Mouse (Mus musculus) neural tube, embryonic 14.5 days (tissue): ENCODE results near the gene Dennd1a. TPM values are rescaled to one million over a fixed set of nuclear protein-coding genes. Genes with fewer than 3 reads are reported as not detected.

ENCODE experiments used
- ATAC-seq: fragments of 200-750 bp; cut with Nextera tagmentation; 2 replicates; pipeline ENCODE4 v1.8.0; 2017; ENCODE audit warnings: low read depth, mild to moderate bottlenecking, moderate TSS enrichment, moderate library complexity
- H3K27ac ChIP-seq: fragments of 300-500 bp; sonication (generic); 2 replicates; pipeline ENCODE4 v1.5.1; 2014; ENCODE audit warnings: low read depth, mild to moderate bottlenecking, control low read depth, low read length, moderate library complexity, mixed read lengths
- H3K27me3 ChIP-seq: fragments of 300-500 bp; sonication (generic); 2 replicates; pipeline ENCODE4 v1.6.1; 2014; ENCODE audit warnings: low read length; ENCODE audit not compliant: control insufficient read depth, insufficient read depth
- H3K36me3 ChIP-seq: fragments of 300-500 bp; sonication (generic); 2 replicates; pipeline ENCODE4 v1.6.1; 2014; ENCODE audit warnings: low read length, mixed read lengths; ENCODE audit not compliant: control insufficient read depth, insufficient read depth
- H3K4me1 ChIP-seq: fragments of 300-500 bp; sonication (generic); 2 replicates; pipeline ENCODE4 v1.6.1; 2014; ENCODE audit warnings: low read length; ENCODE audit not compliant: control insufficient read depth, insufficient read depth
- H3K4me2 ChIP-seq: fragments of 300-500 bp; sonication (generic); 2 replicates; pipeline ENCODE4 v1.6.1; 2014; ENCODE audit warnings: mild to moderate bottlenecking, low read depth, low read length, control low read depth
- H3K4me3 ChIP-seq: fragments of 300-500 bp; sonication (generic); 2 replicates; pipeline ENCODE4 v1.5.1; 2014; ENCODE audit warnings: low read depth, low read length, control low read depth, mixed read lengths
- H3K9ac ChIP-seq: fragments of 300-500 bp; sonication (generic); replicated peaks from 2 replicates; pipeline ENCODE4 v1.6.1; 2014; ENCODE audit warnings: low read depth, mild to moderate bottlenecking, control low read depth, low read length, mixed read lengths
- H3K9me3 ChIP-seq: fragments of 300-500 bp; sonication (generic); 2 replicates; pipeline ENCODE4 v1.6.1; 2016; ENCODE audit warnings: low read length; ENCODE audit not compliant: control insufficient read depth
- WGBS: fragments of 180-500 bp; shearing (Covaris S2); extraction: QIAGEN DNeasy Blood & Tissue Kit; methylation state at CpG from one replicate; pipeline ENCODE4 v1.1.7; 2014; 5-methylcytosine and 5-hydroxymethylcytosine counted together
- polyA plus RNA-seq: library from polyadenylated mRNA; unstranded; fragments of >200 nt; fragmentation: Nextera tagmentation; extraction: Ambion mirVana; gene quantifications from 2 replicates; pipeline ENCODE4 v1.2.1, GENCODE M21; 2014

Gene Dennd1a
- polyA plus RNA-seq, 1 experiment from 2014 or later, result 17.8 TPM

- H3K4me3 ChIP-seq, result no peak overlapping the region
- no peak; the same call in 1 of the 2 replicates for ATAC-seq
- H3K27me3 ChIP-seq, result no peaks in the 10 kb centered on the region
- WGBS, result 69% methylated on average over 4 of the region's 4 CpGs
- no peak overlapping the region for H3K4me2 ChIP-seq
- H3K4me1 ChIP-seq, result peaks cover 9% of the 10 kb centered on the region; the same call in 1 of the 2 replicates
- no peak overlapping the region for H3K9ac ChIP-seq
- H3K36me3 ChIP-seq, result no peaks in the 10 kb centered on the region
- H3K9me3 ChIP-seq, result no peaks in the 10 kb centered on the region
- no peak overlapping the region for H3K27ac ChIP-seq
Measured at GRCm38 (mm10) chr2:38099120-38099773, 187.9 kb downstream of the Dennd1a start.

- no peaks in the 10 kb centered on the region for H3K27me3 ChIP-seq
Measured at GRCm38 (mm10) chr2:38097469-38097868, 189.7 kb downstream of the Dennd1a start.

GRCm38 (mm10) chr2:38096328-38096727 lies 190.9 kb downstream of the Dennd1a start:
- Histone ChIP-seq H3K9ac (no peak overlapping the region), H3K9me3 (no peaks in the 10 kb centered on the region), H3K4me2 (no peak overlapping the region), H3K27me3 (no peaks in the 10 kb centered on the region), H3K4me3 (no peak overlapping the region), H3K4me1 (peaks cover 9% of the 10 kb centered on the region; the same call in 1 of the 2 replicates), H3K36me3 (no peaks in the 10 kb centered on the region), H3K27ac (no peak overlapping the region)
- ATAC-seq, result peak; percentile 29; the same call in 1 of the 2 replicates

More at GRCm38 (mm10) chr2:38097469-38097868, 189.7 kb downstream of the Dennd1a start:
- H3K4me1 ChIP-seq, result peaks cover 9% of the 10 kb centered on the region; the same call in 1 of the 2 replicates
- H3K36me3 ChIP-seq, result no peaks in the 10 kb centered on the region
- H3K4me2 ChIP-seq, result no peak overlapping the region
- H3K4me3 ChIP-seq, result no peak overlapping the region
- no peak overlapping the region for H3K9ac ChIP-seq
- no peaks in the 10 kb centered on the region for H3K9me3 ChIP-seq
- WGBS, result 55% methylated on average over 3 of the region's 3 CpGs
- H3K27ac ChIP-seq, result no peak overlapping the region
- no peak for ATAC-seq

- H3K27me3 ChIP-seq, result no peaks in the 10 kb centered on the region
- H3K4me1 ChIP-seq, result peaks cover 5% of the 10 kb centered on the region; the same call in 1 of the 2 replicates
- no peak overlapping the region for H3K4me2 ChIP-seq
- H3K9me3 ChIP-seq, result no peaks in the 10 kb centered on the region
- H3K4me3 ChIP-seq, result no peak overlapping the region
- H3K27ac ChIP-seq, result no peak overlapping the region
- no peak overlapping the region for H3K9ac ChIP-seq
- ATAC-seq, result peak; percentile 59; the same call in 1 of the 2 replicates
- 18% methylated on average over 2 of the region's 2 CpGs for WGBS
- no peaks in the 10 kb centered on the region for H3K36me3 ChIP-seq
Measured at GRCm38 (mm10) chr2:38094380-38095163, 192.6 kb downstream of the Dennd1a start.

GRCm38 (mm10) chr2:38093968-38094367 lies 193.2 kb downstream of the Dennd1a start:
- H3K9ac ChIP-seq, result no peak overlapping the region

GRCm38 (mm10) chr2:38093242-38093641 lies 193.9 kb downstream of the Dennd1a start:
- Histone ChIP-seq H3K4me3 (no peak overlapping the region), H3K27me3 (no peaks in the 10 kb centered on the region), H3K9ac (no peak overlapping the region), H3K4me2 (no peak overlapping the region), H3K36me3 (no peaks in the 10 kb centered on the region), H3K9me3 (no peaks in the 10 kb centered on the region), H3K27ac (no peak overlapping the region), H3K4me1 (peaks cover 5% of the 10 kb centered on the region; the same call in 1 of the 2 replicates)
- 80% methylated on average over 3 of the region's 3 CpGs for WGBS
- ATAC-seq, result no peak

More at GRCm38 (mm10) chr2:38093968-38094367, 193.2 kb downstream of the Dennd1a start:
- H3K4me2 ChIP-seq, result no peak overlapping the region
- no peak overlapping the region for H3K27ac ChIP-seq
- no peak overlapping the region for H3K4me3 ChIP-seq
- ATAC-seq, result no peak
- no peaks in the 10 kb centered on the region for H3K36me3 ChIP-seq
- peaks cover 5% of the 10 kb centered on the region; the same call in 1 of the 2 replicates for H3K4me1 ChIP-seq
- H3K9me3 ChIP-seq, result no peaks in the 10 kb centered on the region
- no peaks in the 10 kb centered on the region for H3K27me3 ChIP-seq

- no peak for ATAC-seq
- Histone ChIP-seq H3K27ac (no peak overlapping the region), H3K4me1 (no peaks in the 10 kb centered on the region), H3K4me3 (no peak overlapping the region), H3K36me3 (no peaks in the 10 kb centered on the region), H3K9ac (no peak overlapping the region), H3K27me3 (no peaks in the 10 kb centered on the region), H3K4me2 (no peak overlapping the region), H3K9me3 (no peaks in the 10 kb centered on the region)
- 90% methylated on average over 1 of the region's 1 CpGs for WGBS
Measured at GRCm38 (mm10) chr2:38088346-38088745, 198.8 kb downstream of the Dennd1a start.

GRCm38 (mm10) chr2:38085058-38085457 lies 202.1 kb downstream of the Dennd1a start:
- H3K4me3 ChIP-seq, result no peak overlapping the region
- H3K4me1 ChIP-seq, result no peaks in the 10 kb centered on the region
- H3K36me3 ChIP-seq, result no peaks in the 10 kb centered on the region
- ATAC-seq, result no peak
- H3K4me2 ChIP-seq, result no peak overlapping the region
- WGBS, result 97% methylated on average over 2 of the region's 2 CpGs
- no peaks in the 10 kb centered on the region for H3K9me3 ChIP-seq
- H3K27ac ChIP-seq, result no peak overlapping the region
- H3K9ac ChIP-seq, result no peak overlapping the region
- no peaks in the 10 kb centered on the region for H3K27me3 ChIP-seq

- Histone ChIP-seq H3K27me3 (no peaks in the 10 kb centered on the region), H3K27ac (no peak overlapping the region), H3K9ac (no peak overlapping the region), H3K9me3 (no peaks in the 10 kb centered on the region), H3K36me3 (no peaks in the 10 kb centered on the region), H3K4me2 (no peak overlapping the region), H3K4me1 (no peaks in the 10 kb centered on the region), H3K4me3 (no peak overlapping the region)
- ATAC-seq, result no peak
- WGBS, result 84% methylated on average over 3 of the region's 3 CpGs
Measured at GRCm38 (mm10) chr2:38083251-38083650, 203.9 kb downstream of the Dennd1a start.
